Mouse (Mus musculus) heart, postnatal 14 days (tissue): ENCODE data around the gene Bmpr2. TPM values are rescaled to one million over a fixed set of nuclear protein-coding genes. Genes with fewer than 3 reads are reported as not detected.

Source experiments
- DNase-seq, 2 experiments: peaks; one replicate each; pipeline ENCODE4 v3.0.0; 2021 to 2022
- intact Hi-C: fragments of 180-260 bp; cut with DNase I; formaldehyde crosslinking; loops from one replicate; pipeline ENCODE4 v1.15.1; 2025
- total RNA-seq, 2 experiments: library from RNA; stranded (reverse); gene quantifications; 2 replicates each; pipeline ENCODE4 v1.2.3; 2021

The Bmpr2 gene
- total RNA-seq, 2 experiments from 2014 or later, result 44.9 to 49.4 TPM

GRCm38 (mm10) chr1:59923201-59923600, 160.0 kb downstream of the Bmpr2 start:
- intact Hi-C loops, result loop anchor here (5.0 kb wide), 1 partner anchor 39 kb away; no protein-coding TSS in a partner anchor
- no peak for DNase-seq

- no peak for DNase-seq
- intact Hi-C loops, result loop anchor here (5.0 kb wide), 1 partner anchor 39 kb away; no protein-coding TSS in a partner anchor
These were observed 160.5 kb downstream of the Bmpr2 start for GRCm38 (mm10) chr1:59923673-59924072.

GRCm38 (mm10) chr1:59924411-59924810, 161.2 kb downstream of the Bmpr2 start:
- DNase-seq, result no peak
- intact Hi-C loops, result loop anchor here (5.0 kb wide), 1 partner anchor 38 kb away; no protein-coding TSS in a partner anchor

- DNase-seq, result no peak
- intact Hi-C loops, result no loop called here
These were observed 162.9 kb downstream of the Bmpr2 start for GRCm38 (mm10) chr1:59926021-59926672.

GRCm38 (mm10) chr1:59927131-59927680, 164.0 kb downstream of the Bmpr2 start:
- DNase-seq, result no peak
- intact Hi-C loops, result no loop called here

Other genes starting within 250 kb of the Bmpr2 start
- under 1 TPM; 0.29 to 0.79 TPM for gene Gm973, start 247.1 kb upstream of the Bmpr2 start, total RNA-seq
- 10 to 100 TPM; 55.6 to 58.2 TPM for gene Sumo1, start 92.6 kb upstream of the Bmpr2 start, total RNA-seq
- gene Nop58, start 78.4 kb upstream of the Bmpr2 start, total RNA-seq, result 10 to 100 TPM; 29.5 to 37.9 TPM
- 10 to 100 TPM; 29.3 to 30.3 TPM for gene Fam117b, start 149.6 kb downstream of the Bmpr2 start, total RNA-seq